Mouse (Mus musculus) MEL-GATA-1-ER (cell line): ENCODE measurements around the gene Prcp.

Source experiments
- DNase-seq: peaks from one replicate; pipeline ENCODE4 v3.0.0-alpha.2; 2012; ENCODE audit warnings: low read depth; ENCODE audit errors: extremely low read depth

The Prcp gene

GRCm38 (mm10) chr7:92874116-92874675 lies at the start of gene Prcp, which contains the start of gene Ddias:
TSS of gene Prcp (plus strand) at chr7:92874470.
TSS of gene Ddias (minus strand) at chr7:92874247.
- peak; percentile 77 for DNase-seq

GRCm38 (mm10) chr7:92826248-92826647 lies 48.0 kb upstream of the Prcp start:
- DNase-seq: no peak

GRCm38 (mm10) chr7:92827981-92828380 lies 46.3 kb upstream of the Prcp start:
- DNase-seq: no peak

GRCm38 (mm10) chr7:92832395-92832794 lies 41.9 kb upstream of the Prcp start:
- no peak for DNase-seq

DNA sequence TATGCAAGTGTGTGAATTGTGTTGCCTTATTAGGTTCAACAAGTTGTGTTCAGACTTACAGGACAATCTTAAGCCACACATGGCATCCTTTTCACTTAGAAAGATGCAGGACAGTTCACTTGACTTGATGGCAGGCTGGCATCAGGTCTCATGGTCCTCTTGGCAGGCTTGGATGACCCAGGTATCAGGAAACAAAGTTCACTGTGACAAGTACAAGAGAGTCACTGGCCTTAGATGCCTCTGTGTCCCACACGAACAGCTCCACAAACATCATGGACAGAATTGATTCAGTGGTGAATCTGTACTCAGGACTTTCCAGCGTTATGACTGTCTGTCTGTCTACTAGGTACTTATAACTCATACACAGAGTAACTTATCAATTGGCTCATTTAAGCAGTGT lies 39.9 kb upstream of the Prcp start:
- no peak for DNase-seq

GRCm38 (mm10) chr7:92836447-92836846 lies 37.8 kb upstream of the Prcp start:
- DNase-seq: no peak

DNA sequence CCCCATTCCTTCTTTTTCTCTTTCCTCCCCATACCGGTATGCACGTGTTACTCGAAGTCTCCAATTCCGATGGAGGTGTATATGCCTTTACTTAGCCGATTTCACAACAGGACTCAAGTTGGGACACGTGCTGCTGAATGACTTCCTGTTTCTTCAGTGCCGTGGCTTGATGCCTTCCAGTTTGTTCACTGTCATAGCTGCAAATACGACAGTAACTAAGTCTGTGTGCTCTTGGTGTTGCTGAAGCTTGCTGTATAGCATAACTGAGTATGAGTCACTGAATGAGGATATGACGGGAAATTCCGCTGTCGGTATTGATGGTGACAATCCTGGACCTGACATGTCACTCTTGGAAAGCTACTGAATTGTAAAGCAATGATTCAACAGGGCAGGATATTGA lies 37.0 kb upstream of the Prcp start:
- DNase-seq: no peak

DNA sequence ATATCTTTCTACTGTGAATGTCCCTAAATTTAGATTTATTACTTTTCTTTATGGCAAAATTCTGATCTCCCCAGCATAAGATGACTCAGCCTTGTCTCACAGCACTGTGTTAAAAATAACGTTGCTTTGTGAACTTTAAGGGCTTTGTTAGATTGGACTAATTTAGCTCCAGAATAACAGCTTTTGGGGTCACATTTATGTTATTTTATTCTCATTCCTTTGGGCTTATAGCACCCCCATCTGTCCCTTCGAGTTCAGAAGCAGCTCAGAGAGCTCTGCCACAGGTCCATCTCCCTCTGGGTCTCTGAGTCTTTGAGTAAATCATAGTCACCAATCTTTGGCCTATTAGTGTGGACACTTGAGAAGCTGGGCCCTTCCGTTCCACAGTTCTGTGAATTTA lies 36.4 kb upstream of the Prcp start:
- DNase-seq: no peak

DNA sequence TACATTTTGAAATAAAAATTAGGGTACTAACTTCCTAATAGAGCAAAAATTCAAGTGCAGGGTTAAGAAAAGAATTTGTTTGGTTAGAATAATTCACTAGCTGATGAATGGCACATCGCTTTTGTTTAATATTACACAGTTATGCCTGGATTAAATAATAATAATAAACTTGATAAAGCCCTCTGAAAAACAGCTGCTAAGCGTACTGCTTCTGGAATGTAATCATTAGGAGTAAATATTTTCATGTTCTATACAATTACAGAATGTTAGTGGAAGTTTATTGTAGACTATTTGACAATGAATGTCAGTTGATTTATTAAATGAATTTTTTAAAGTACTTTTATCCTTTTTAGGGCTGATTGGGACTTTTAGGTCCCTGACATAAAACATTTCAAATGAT lies 32.0 kb upstream of the Prcp start:
- no peak for DNase-seq

DNA sequence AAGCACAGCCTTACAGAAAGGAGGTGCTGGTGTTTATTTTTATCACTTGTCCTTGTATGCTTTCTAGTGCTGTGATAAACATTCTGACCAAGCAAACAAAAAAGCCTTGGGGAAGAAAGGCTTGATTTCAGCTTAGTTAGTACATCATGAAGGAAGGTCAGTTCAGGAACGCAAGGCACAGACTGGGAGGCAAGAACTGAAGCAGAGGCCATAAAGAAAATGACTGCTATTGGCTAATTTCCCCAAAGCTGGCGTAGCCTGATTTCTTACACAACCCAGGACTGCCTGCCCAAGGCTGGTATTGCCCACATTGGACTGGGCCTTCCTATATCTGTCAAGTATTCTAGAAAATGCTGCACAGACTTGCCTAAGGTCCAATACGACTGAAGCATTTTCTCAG lies 26.0 kb upstream of the Prcp start:
- no peak for DNase-seq

GRCm38 (mm10) chr7:92866526-92866925 lies 7.7 kb upstream of the Prcp start:
- DNase-seq: no peak

GRCm38 (mm10) chr7:92870161-92870560 lies 4.1 kb upstream of the Prcp start:
- DNase-seq: no peak

DNA sequence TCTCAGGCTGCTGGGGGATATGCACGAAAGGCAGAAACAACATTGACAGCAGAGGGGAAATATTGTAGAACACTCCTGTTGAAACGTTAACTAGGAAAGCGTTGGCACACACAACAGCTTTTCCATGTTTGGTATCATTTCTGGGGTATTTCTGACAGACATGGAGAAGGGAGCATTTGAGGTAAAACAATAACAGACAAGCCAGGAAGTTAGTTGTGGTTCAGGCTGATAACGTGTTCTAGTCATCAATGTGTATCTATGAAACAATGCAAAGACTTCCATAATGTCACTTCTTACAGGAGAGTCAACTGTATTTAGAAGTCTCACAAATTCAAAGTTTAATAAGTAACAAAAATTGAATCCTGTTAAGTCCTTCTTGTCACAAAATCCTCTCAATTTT lies 2.7 kb upstream of the Prcp start:
- DNase-seq: no peak

DNA sequence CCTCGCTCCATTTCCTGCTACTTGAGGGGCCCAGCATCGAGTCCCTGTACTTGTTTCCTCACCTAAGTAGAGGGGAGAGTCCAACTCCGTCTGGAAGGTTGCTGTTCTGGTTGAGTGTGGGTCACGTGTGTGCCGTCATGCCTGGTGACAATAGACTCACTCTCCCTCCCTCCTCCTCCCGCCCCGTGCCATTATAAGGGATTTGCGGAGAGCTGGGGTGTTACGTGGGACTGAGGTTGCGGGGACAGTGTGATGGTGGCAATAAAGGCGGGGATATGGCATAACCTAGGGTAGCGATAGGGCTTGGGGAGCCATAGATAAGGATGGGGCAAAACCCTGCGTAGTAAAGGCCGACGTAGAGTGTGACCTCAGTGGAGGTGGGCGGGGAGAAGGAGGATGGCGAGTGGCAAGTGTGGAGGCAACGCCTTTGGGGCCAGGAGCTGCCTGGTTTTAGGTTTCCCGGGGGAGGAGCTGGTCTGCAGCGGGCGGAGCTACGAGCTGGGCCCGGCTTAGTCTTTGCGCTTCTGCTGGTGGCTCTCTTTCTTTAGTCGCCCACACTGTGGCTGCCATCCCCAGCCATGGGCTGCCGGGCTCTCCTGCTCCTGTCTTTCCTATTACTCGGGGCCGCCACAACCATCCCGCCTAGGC lies 615 bp downstream of the Prcp start:
- DNase-seq: peak; percentile 98

DNA sequence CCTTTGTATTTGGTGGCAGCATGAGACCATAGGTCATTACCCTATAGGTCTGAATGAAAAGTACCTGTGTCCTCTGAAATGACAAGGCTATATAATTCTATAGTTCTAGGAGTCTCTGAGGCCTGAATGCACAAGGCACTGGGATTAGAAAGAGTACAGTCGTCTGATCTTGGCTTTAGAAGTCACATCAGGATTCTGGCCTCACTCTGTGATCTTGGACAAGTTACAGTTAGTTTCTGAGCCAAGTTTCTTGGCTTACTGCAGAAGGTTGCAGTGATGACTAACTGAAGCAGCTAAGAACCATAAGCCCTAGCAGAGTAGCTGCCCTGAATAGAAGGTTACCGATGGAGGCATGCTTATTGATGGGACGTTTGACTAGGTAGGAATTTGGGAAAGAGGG lies 1.8 kb downstream of the Prcp start:
- no peak for DNase-seq

- DNase-seq: peak; percentile 66
Observed at GRCm38 (mm10) chr7:92876538-92876937, 2.3 kb downstream of the Prcp start.

DNA sequence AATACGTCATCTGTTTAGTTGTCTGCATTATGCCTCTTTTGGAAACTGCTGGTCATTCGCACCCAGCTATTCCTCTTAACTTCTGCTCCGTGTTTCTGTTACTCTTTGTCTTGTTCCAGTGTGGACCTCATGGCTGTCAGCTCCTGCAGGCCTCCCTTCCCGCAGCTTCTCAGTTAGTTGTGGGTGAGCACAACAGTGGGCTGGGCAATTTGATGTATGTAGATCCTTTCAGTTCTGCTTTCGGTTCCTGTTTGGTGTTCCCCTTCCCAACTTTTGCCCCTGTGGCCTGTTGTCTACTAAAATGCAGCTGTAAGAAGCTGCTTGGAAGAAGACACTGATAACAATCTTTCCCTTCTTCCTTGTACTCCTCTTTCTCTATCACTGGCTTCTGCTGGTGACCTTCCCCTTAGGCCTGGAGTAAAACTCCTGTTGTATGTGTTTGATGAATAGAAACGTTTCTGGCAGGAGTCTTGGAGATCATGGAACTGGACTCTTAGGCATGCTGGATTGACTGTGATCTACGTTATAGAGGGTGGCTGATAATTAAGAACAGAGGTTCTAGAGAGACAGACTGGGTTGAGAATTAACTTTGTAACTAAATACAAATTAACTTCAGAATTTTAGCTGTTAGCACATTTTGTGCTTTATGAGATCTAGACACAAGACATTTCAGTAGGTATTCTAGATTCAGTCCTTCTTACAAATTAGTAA lies 4.5 kb downstream of the Prcp start:
- no peak for DNase-seq

DNA sequence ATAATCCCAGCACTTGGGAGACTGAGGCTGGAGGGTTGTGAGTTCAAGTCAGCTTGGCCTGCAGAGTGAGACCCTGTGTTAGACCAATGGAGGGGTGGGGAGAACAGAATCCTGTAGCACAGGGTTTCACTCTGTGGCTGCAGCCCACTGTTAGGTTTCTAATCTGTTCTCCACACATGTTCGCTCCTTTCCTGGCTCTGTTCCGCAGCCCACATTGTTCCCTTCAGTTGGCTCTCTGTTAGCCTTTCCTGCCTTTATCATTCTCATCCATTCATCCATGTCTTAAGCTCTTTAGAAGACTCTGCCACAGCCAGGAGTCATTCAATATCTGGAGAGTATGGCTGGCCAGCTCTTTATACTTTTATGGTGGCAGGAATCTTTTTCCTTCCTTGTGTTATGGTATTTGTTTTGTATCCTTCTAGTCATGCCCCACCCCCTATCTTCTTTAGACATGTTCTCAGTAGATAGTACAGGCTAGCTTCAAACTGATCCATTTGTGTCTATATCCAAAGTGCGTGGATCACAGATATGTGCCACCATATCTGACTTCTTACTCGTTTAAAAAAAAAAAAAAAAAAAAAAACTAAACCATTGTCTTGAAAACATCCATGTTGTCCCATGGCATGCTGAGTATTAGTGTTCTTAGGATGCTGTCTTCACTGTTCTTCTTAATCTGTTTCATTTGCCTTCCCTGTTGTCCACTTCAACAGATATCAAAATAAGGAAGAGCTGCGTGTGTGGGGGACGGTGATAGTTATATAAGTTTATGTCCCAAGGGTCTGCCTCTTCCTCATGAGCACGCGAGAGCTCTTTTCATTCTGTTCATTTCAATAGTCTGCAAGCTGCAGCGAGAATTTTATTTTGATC lies 9.8 kb downstream of the Prcp start:
- peak; percentile 91 for DNase-seq

GRCm38 (mm10) chr7:92884998-92885660 lies 10.9 kb downstream of the Prcp start:
- DNase-seq: no peak

GRCm38 (mm10) chr7:92886801-92887200 lies 12.5 kb downstream of the Prcp start:
- no peak for DNase-seq

GRCm38 (mm10) chr7:92887230-92887629 lies 13.0 kb downstream of the Prcp start:
- no peak for DNase-seq
